Mouse (Mus musculus): ENCODE measurements around the gene Appl1.
A peak's percentile ranks its signal among the peaks of the same experiment; 100 is the strongest.
"Not testable (repeated sequence)": the region's sequence is repeated elsewhere in the genome, so short reads cannot be mapped to it uniquely, and the experiment has no call there.

Appl1 gene

DNA sequence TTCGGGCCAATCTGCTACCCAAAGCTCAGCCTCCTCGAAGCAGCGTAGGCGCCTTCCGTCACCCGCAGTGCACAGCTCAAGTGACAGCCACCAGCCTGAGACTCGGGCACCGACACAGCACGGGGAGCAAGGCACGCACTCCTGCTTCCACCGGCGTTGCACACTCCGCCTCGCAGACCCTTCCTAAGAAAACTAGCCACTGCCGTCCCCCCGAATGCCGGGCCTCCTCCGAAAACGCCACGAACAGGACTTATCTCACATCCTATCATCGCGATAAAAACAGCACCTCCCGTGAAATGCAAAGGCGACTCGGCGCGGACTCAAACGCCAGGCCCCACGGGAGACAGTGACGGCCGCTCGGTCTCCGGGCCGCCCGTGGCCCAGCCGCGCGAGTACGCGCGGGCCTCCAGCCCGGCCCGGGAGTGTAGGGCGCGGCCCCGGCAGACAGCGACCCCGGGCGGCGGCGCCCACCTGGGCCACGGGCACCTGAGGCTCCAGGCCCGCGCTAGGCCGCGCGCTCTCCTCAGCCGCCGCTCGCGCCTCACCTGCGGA lies 1.1 kb downstream of the Appl1 start:
- peak; percentile 39 to 61 for DNase-seq (ENCODE audit: low read depth in 2 of 2, low spot score in 2 of 2)

DNA sequence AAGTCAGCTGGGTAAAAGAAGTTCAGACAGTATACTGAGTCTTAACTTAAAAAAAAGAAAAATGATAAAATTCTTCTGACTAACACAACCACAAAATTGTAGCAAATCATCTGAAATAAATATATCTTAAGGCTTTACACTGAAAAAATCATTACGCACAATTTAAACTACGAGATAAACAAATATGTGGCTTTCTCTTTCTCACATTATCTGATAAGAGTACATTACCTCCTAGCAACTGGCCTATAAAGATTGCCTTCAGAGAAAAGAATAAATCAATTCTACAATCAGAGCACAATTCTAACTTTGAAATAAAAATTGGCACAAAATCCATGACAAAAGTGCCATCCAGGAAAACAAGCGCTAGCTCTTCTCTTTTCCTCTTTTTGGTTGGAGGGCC lies 1.9 kb downstream of the Appl1 start:
- no peak for DNase-seq (ENCODE audit: low read depth in 2 of 2, low spot score in 2 of 2)

DNA sequence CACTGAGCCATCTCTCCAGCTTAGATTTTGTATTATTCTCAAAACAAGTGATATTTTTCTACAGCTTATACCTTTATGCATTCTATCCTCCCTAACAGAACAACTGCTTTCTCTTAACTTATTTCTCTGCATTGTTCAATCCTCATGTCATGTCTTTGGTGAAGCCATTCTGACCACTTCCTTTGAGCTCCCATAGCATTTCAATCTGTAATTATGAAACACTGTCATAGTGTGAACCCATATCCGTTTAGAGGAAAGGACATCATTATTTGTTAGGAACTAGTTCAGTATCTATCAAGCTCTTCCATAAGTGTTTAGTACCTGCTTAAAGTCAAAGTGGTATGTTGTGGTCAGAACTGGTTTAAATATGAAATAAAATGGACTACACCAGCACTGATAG lies 10.5 kb downstream of the Appl1 start:
- no peak for DNase-seq (ENCODE audit: low read depth in 2 of 2, low spot score in 2 of 2)

DNA sequence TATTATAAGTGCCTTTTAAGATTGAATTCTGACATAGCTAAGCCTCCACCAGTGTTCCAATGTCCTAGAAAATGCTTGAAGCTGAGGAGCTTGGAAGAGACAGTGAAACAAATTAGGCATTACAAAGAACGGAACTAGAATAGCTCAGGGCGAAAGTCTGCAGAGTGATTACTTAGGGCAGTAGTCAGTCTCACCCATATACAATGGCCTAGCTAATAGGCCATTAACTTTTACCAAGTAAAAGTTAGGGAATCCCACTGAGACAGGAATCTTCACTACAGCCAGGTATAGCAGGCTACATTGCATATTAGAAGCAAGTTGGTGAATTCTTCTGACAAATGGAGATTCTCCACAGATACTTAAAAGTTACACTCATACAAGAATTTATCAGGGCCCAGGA lies 14.9 kb downstream of the Appl1 start:
- DNase-seq (ENCODE audit: low read depth in 2 of 2, low spot score in 2 of 2), result not testable (repeated sequence)

DNA sequence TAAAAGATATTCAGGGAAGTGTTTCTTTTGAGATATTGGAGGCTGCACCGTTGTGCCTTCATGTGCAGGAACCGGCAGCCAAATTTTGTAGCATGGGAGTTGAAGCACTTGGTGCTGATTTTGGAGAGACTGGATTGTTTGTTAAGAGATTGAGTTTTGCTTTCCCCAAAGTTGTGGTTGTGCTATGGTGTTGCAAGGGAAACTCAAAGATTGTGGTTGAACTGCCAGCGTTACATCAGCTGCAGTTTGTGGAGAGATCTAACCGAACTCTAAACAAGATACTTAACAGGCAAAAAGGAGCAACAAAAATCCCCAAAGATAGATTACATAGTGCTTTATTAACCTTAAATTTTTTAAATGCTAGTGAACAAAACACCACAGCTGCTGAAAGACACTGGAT lies 35.5 kb downstream of the Appl1 start:
- DNase-seq (ENCODE audit: low read depth in 2 of 2, low spot score in 2 of 2), result no peak

DNA sequence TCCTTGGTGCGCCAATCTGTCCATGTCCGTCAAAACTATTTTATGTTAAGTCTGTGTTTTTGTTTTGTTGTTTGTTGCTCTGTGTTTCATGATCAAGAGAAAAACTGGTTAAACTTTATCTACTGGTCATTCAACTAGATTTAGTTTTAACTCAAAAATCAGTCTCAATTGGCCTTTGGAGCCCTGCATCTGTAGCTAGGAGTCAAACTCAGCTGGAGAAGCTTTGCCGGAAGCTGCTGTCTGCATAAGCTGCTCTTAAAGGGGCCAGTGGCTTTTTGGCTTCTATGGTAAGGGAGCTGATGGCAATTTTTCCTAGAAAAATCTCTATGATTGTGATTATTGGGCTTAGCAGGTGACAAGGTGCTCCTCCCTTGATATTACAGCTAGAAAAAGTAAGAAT lies 36.1 kb downstream of the Appl1 start:
- DNase-seq (ENCODE audit: low read depth in 2 of 2, low spot score in 2 of 2), result no peak

DNA sequence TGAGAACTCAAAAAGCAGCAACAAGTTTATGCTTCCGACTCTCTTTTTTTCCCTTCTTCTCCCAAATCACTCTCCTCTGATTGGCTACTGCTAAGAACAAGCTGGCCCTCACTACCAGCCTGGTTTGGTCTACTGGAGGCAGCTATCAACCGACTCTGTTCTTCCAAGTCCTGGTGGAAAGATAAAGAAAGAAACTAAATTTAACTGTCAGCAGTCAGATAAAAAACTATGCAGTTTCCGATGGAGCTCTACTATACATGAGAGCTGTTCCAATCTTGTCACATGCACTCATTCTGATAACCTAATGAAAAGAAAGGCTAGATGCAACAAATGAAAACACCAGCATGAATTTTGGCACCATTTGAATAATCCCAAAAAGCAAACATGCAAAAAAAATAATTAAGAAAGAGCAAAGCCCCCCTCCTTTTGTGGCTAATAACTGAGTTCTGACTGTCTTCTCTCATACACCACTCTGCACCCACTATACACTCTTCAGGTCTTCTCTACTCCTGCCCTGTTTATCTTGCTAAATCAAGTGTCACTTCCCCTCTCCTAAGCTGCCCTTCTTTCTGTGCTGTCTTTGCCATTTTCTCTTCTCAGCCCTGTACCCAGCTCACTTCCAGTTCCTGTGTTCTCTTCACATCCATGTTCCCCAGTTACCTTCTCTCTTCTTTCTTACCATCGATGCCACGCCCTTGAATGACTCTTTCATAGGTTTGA lies 47.2 kb downstream of the Appl1 start:
- DNase-seq (ENCODE audit: low read depth in 2 of 2, low spot score in 2 of 2), result no peak

DNA sequence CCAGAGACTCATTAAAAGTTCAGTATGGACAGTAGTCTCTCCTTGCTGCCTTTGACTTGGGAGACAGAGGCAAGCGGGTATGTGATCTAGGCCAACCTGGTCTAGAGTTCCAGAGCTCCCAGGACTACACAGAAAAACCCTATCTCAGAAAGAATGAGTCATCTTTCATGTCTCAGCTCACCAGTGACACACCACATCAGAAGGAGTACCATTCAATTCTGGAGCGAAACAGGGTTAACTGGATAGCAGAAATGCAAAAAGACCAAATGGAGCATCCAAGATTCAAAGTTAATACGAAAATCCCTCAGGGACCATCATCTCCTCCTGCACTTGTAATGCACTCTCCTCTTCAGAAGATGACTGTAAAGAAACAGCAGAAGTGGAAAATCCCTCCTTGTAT lies 51.7 kb downstream of the Appl1 start:
- no peak for DNase-seq (ENCODE audit: low read depth in 2 of 2, low spot score in 2 of 2)

DNA sequence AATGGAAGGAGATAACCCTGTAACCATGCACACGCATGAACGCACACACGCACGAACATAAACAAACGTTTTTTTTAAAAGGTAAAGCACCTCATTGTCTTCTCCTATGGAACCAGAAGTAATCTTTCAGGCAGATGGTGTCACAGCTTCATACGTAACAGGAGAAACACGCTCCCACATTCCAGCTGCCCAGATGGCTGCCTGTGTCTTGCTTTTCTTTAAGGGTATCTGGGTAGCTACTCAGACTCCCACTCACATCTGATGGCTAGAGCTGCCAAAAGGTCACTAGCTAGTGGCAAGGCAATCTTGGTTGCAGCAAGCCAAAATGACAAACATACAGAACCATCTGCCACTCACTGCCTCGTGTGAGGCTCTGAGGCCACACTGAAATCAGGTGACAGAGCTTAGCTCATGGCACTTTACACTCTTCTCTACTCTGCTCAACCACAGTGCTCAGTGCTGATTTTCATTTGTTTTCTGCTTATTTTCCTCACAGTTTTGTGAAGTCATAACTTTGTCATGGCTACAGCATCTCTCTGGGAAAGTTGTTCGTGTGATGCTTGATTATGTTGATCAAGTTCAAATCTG lies 57.3 kb downstream of the Appl1 start:
- no peak for DNase-seq (ENCODE audit: low read depth in 2 of 2, low spot score in 2 of 2)

DNA sequence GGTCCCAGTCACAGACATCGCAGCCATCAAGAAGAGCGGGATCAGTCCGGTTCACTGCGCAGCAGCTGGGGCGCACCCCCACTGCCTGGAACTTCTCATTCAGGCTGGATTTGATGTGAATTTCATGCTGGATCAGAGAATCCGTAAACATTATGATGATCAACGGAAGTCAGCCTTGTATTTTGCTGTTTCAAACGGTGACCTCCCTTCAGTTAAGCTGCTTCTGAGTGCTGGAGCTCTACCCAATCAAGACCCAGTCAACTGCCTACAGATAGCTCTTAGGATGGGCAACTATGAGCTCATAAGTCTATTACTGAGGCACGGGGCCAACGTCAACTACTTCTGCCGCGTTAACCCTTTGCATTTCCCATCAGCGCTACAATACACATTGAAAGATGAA lies 59.2 kb downstream of the Appl1 start:
- no peak for DNase-seq (ENCODE audit: low read depth in 2 of 2, low spot score in 2 of 2)

DNA sequence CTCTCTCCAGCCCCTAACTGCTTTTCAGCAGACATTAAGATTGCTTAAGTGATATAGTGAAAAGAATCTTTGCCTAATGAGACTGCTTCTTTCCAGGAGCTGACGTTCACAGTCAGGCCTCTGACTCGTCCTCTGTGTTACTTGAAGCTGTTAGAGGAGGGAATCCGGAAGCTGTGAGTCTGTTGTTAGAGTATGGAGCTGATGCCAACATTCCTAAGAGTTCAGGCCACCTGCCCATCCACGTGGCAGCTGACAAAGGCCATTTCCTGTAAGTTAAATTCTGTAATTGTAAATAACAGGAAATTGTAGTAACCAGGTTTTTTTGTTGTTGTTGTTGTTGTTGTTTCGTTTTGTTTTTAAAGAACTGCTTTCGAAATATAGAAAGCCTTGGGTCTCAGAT lies 59.8 kb downstream of the Appl1 start:
- no peak for DNase-seq (ENCODE audit: low read depth in 2 of 2, low spot score in 2 of 2)

DNA sequence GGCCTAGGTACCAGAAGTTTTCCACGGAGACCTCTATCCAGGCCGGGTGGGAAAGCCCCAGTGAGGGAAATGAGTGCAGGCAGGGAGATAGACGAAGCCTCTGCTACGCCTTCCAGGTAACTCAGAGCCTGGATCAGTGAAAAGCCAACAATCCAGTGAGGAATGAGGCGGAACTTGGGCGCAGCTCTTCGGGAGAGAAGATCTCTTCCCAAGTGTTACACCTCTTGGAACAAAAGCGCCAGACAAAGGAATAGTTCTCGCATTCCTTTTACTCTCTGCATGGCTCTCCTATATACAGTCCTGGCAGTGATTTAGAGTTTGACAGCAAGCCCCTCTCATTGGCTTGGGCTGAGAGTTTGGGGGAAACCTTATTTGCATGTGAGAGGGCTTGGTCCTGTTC lies 60.6 kb downstream of the Appl1 start:
- DNase-seq (ENCODE audit: low read depth in 2 of 2, low spot score in 2 of 2), result not testable (repeated sequence)

DNA sequence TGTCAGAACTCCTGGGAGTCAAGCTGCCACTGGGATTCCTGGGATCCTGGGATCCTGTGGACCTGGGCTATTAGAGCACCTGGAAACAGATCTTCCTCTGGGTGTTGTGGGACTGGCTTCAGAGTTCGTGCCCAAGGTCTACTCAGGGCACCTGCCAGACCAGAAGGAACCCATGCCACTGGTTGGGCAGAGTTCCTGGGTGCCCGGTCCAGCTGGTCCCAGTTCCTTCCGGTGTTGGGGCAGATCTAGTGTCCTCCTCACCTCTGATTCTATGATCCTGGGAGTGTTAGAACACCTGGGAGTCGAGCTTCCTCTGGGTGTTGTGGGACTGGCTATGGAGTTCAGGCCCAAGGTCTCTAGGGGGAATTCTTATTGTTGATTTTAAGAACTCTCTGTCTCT lies 63.6 kb downstream of the Appl1 start:
- DNase-seq (ENCODE audit: low read depth in 2 of 2, low spot score in 2 of 2), result no peak

DNA sequence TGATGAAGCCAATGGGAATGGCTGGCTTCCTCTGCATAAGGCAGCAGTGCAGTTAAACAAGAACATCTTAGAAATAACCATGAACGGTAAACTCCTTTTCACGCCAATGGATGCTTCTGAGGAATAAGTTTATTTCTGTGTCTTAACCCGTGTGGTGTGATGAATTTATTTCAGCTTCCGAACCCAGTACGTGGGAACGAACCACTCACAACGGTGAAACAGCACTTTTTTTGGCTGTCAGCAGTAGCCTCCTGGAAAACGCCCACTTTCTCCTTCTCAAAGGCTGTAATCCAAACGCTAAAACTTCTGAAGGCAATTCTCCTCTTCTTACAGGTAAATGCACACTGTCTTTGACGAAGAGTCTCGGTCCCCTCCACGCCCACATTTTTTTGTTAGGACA lies 70.1 kb downstream of the Appl1 start:
- DNase-seq (ENCODE audit: low read depth in 2 of 2, low spot score in 2 of 2), result no peak

DNA sequence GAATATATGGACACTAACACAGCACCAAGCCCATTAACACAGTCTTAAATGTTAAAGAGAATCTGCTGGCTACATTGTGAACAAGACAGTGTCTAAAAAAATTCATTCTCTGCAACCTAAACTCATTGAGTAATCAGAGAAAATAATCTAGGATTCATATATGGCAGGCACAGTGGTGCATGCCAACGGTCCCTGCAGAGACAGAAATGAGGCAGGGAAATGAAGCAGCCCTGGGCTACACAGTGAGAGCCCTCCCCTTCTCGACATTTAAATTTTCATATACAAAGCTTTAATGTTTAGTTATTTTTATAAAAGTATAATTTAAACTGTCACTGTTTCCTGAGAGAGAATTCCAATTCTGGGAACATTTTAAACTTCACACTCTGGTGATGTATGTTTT lies 71.5 kb downstream of the Appl1 start:
- no peak for DNase-seq (ENCODE audit: low read depth in 2 of 2, low spot score in 2 of 2)

DNA sequence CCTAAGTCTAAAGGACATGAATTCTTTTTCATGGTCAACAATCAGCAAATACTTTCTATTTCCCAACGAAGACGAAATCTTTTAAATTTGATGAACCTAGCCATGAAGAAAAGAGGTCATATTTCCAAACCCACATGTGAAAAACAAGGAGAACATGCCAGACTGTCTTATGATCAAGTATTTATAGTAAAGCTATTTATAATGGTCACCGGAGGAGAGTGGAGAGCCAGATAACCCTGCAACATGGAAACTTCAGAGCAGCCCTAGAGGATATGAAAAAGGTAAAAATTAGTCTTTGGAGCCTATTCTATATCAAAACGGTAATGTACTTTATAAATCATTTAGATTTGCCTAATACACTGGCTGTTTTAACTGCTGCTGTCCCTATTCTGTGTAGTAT lies 76.6 kb downstream of the Appl1 start, which contains the start of gene Asb14:
TSS of gene Asb14 (plus strand) at position 166 of the 400 bp plus-strand sequence.
- no peak for DNase-seq (ENCODE audit: low read depth in 2 of 2, low spot score in 2 of 2)

DNA sequence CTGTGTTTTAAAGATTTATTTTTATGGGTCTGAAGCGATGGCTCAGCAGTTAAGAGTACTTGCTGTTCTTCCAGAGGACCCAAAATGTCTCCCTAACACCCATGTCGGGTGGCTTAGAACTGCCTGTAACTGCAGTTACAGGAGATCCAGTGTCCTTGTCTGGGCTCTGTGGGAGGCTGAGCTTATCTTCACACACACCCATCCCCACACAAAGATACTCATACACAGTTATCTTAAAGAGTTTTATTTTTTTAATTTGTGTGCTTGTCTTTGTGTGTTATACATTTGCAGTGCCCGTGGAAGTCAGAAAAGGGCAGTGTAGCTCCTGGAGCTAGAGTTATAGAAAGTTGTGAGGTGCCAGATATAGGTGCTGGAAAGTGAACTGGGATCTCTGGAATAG lies 80.3 kb downstream of the Appl1 start:
- DNase-seq (ENCODE audit: low read depth in 2 of 2, low spot score in 2 of 2), result no peak

DNA sequence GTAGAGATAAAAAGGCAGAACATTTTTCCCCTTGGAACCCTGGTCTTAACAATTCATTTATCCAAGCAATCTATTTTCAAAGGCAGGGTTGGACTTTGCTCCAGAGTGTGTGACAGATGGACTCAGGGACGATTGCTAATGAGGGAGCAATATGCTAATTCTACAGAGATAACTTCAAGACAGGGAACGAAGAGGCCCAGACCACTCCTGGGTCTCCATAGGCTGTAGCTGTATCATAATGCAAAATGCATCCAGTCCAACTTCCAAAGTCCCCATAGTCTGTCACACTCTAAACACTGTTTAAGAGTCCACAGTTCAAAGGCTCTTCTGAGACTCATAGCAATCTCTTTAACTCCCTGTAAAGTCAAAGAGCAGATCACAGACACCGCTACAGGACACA lies 83.8 kb downstream of the Appl1 start:
- DNase-seq (ENCODE audit: low read depth in 2 of 2, low spot score in 2 of 2), result no peak

DNA sequence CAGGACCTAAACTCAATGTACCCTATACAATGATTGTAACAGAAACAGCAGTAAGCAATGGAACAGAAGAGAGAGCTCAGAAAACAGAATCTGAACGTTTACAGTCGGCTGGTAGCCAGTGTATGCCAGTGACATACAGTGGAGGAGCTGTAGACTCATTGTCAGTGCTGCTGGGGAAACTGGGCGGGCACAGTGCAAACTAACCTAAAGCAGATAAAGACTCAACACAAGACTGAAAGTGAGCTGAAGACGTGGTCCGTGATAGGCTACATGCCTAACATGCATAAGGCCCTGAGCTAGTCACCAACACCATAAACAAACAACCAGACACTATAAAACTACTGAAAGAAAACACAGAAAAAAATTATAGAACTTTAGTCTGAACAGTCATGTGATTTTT lies 89.3 kb downstream of the Appl1 start:
- DNase-seq (ENCODE audit: low read depth in 2 of 2, low spot score in 2 of 2), result no peak

DNA sequence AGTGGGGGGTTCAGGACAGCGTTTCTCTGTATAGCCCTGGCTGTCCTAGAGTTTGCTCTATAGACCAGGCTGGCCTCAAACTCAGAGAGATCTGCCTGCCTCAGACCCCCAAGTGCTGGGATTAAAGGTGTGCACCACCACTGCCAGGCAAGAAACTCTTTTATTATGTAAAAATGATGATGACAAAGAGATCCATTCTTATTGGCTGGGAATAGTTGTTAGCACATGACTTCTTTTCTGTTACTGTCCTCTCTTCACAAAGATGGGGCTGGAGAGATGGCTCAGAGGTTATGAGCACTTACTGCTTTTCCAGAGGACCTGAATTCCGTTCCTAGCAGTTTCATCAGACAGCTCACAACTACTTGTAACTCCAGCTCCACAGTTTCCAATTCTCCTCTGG lies 91.1 kb downstream of the Appl1 start:
- no peak for DNase-seq (ENCODE audit: low read depth in 2 of 2, low spot score in 2 of 2)

DNA sequence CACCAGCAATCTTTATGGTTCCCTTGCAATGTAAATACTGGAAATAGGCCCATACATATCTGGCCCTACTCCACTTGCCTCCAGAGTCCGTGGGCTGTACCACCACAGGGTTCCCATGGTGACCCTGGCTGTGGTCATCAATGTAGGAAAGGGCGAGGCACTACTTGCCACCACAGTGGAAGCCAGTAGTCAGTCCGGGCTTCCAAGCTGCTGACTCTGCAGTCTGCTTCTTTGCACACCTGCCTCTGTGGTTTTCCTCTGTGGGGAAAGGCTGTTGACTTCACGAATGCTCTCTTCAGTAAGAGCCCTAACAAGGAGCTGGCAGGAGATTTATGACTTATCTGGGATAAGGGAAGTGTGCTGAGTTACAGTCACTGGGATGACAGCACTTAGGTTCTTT lies 92.3 kb downstream of the Appl1 start:
- DNase-seq (ENCODE audit: low read depth in 2 of 2, low spot score in 2 of 2), result no peak
